Mouse (Mus musculus): Measurements from ENCODE around the gene Gnb3.
"Not testable (repeated sequence)": the region's sequence is repeated elsewhere in the genome, so short reads cannot be mapped to it uniquely, and the experiment has no call there.

Gnb3 gene

DNA sequence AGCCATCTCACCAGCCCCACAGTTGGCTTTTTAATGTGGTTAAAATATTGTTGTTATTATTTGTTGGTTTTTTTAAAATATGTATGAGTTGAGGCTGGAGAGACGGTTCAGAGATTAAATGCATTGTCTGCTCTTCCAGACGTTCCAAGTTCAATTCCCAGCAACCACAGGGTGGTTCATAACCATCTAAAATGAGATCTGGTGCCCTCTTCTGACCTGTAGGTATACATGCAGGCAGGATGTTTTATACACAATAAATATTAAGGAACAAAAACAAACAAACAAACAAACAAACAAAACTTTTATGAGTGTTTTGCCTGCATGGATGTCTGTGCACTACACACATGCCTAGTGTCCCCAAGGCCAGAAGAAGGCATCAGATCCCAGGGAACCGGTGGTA lies 37.0 kb downstream of the Gnb3 start:
- no peak for DNase-seq (ENCODE audit: low spot score in 2 of 2)

DNA sequence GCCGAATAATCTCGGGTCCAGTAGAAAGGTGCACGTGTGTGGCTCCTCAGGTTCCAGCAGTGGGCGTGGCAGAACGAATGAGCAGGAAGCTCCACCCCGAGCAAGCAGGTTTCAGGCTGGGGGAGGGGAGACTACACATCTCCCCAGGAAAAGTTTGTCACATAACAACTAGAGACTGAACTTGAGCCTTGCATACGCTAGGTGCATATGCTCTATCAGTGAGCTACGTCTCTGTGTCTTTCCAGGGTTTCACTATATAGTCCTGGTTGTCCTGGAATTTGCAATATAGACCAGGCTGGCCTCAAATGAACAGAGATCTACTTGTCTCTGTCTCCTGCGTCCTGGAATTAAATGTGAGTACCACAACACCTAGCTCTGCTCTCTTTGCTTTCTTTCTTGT lies 37.7 kb downstream of the Gnb3 start:
- not testable (repeated sequence) for DNase-seq (ENCODE audit: low spot score in 2 of 2)

DNA sequence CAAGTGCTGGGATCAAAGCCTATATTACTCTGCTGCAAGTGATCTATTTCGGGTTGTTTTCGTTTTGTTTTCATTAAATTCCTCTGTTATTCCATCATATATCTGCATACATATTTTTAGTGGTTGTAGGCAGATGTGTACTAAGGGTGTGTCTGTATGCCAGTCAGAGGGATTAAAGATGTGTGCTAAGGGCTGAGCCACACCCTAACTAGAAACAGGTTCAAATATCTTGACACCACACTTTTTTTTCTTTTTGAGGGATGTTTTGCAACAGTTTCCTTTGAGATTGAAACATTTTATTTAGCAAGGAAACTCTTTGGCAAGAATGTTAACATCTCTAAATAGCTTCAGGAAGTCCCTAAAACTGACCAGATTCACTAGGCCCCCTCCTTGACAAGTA lies 43.9 kb downstream of the Gnb3 start:
- DNase-seq (ENCODE audit: low spot score in 2 of 2): no peak

DNA sequence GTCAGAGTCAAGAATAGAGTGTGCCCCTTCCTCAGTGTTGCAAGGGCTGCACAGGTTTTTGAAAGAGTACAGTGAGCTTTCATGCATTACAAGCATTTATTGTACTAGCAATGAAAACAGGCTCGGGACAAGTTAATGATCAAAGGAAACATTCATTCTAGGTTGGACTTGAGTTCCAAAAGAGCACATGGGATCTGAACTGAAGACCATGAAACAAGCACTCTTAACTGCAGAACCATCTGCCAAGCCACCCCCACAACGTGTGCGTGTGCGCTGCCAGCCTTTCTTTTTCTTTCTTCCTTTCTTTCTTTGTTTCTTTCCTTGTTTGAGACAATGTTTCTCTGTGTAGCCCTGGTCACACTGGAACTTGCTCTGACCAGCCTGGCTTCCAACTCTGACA lies 44.3 kb downstream of the Gnb3 start:
- no peak for DNase-seq (ENCODE audit: low spot score in 2 of 2)

DNA sequence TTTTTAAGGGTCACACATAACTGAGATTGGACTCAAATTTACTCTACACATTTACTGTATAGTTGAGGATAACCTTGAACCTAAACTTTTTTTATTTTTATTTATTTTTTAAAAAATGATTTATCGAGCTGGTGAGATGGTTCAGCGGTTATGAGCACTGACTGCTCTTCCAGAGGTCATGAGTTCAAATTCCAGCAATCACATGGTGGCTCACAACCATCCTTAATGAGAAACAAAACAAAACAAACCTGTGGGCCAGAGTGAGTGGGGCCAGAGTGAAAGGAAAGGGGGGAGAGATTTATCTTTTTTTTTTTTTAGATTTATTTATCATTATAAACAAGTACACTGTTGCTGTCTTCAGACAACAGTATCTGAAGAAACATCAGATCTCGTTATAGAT lies 48.2 kb downstream of the Gnb3 start:
- no peak for DNase-seq (ENCODE audit: low spot score in 2 of 2)

DNA sequence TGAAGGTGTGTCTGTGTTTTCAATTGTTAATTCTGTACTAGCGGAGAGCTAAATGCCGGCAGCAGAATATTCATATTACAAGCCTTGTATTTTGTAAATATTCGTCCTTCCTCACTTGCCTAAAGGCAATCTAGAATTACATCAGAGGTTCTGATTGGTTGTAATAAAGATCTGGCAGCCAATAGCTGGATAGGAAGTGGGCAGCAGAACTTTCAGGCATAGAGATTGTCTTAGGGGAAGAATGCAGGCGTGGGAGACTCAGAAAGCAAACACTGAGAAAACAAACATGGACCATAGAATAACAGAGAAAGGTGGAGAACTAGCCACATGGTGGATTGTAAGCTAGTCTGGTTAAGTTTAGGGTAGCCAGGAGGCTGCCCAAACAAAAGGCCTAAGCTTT lies 50.0 kb downstream of the Gnb3 start:
- no peak for DNase-seq (ENCODE audit: low spot score in 2 of 2)

DNA sequence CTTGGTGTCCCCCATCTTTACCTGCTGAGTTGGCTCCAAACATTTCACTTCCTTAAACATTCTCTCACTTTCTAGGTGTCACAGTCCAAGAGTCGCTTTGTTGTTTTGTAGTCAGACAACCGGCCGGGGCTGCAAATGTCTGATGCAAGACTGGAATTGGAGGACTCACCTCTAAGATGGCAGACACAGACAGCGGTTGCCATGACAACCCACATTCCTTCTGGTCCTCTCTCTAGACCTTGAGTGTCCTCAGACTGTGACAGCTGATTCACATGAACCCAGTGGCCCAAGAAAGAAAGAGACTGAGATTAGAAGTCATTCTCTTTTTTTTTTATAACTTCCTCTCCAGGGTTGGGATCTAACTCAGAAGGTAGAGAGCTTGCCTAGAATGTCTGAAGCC lies 50.6 kb downstream of the Gnb3 start:
- DNase-seq (ENCODE audit: low spot score in 2 of 2): no peak

DNA sequence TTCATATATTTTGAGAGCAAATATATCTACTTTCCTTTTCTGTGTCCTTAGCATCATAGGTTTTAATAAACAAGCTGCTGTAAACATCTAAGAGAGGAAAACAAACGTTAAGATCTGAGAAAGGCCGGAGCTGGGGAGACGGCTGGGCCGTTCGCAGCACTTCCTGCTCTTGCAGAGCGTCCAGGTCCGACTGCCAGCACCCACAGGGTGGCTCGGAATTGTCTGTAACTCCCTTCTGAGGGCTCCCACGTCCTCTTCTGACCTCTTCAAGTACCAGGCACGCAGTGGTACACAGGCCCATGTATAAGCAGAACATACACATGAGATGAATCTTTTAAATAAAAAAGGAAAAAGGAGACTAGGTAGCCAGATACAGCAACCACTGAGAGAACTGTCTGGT lies 52.4 kb downstream of the Gnb3 start:
- DNase-seq (ENCODE audit: low spot score in 2 of 2): no peak

DNA sequence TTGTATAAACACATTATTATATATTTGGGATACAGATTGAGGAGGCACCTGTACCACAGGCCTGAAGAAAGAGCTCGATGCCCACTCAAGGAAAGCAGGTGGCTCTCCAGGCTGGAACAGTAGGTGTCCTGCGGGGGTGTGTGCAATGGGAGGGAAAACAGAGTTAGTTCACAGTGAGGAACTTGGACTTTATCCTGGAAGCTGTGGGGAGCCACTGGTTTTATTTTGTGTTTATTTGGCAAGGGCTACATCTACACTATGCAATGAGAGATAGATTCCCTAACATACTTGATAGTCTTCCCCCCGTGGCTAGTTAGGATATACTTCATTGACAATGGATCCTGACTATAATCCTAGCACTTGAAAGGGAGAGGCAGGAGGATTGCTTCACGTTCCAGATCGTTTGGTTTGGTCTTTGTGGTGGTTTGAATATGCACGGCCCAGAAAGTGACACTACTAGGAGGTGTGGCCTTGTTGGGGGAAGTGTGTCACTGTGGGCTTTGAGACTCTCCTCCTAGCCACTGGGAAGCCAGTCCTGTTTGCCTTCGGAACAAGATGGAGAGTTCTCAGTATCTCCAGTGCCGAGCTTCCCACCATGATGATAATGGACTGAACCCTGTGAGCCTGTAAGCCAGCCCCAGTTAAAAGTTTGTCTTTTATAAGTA lies 53.2 kb downstream of the Gnb3 start:
- no peak for DNase-seq (ENCODE audit: low spot score in 2 of 2)

Data from natural killer cell, adult 2 months (primary cell).